Mouse (Mus musculus) lung, postnatal 10 days (tissue): ENCODE results near the gene Tmem189.

ENCODE experiments used
- DNase-seq: peaks from one replicate; pipeline ENCODE4 v3.0.0; 2021

Gene Tmem189

DNA sequence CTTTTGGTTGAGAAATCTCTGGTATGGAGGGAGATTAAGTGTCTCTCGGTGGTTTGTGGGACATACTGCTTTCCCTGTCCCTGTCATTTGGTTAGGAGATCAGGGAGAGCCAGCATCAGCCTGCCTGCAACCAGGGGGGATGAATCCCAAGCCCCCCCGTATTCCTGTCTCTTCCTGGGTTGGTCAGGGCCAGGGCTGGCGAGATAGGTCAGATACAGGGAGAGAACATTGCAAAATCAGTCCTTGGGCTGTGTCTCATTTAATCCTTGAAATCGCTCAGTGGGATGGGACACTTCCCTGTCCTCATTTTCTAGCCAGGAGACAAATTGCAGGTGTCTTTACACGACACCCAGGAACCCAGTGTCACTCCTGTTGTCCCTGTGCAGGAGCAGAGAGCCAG is 10.4 kb upstream of the Tmem189 start:
- no peak for DNase-seq

- DNase-seq, result peak; percentile 72
Measured at GRCm38 (mm10) chr2:167697902-167698301, 8.3 kb upstream of the Tmem189 start.

GRCm38 (mm10) chr2:167696143-167696542 is 6.5 kb upstream of the Tmem189 start:
- no peak for DNase-seq

- DNase-seq, result no peak
Measured at GRCm38 (mm10) chr2:167695491-167695890, 5.9 kb upstream of the Tmem189 start.

DNA sequence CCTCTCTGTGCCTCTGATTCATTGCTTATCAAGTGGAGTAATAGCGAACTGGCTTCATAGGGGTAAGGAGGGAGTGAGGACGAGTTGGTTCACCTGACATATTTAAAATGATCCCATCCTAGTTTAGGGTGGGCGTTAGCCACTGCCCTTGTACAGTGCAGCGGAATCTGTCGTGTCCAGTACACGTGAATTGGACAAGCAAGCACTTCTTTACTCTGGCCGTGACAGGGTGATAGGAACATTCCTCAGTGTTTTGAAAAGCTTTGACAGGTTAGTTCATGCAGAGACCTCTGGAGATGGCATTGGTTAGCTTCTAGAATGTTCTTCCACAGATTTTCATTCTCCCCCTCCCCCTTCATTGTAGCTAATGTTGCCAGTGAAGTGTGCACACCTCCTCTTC is 5.3 kb upstream of the Tmem189 start:
- DNase-seq, result no peak

DNA sequence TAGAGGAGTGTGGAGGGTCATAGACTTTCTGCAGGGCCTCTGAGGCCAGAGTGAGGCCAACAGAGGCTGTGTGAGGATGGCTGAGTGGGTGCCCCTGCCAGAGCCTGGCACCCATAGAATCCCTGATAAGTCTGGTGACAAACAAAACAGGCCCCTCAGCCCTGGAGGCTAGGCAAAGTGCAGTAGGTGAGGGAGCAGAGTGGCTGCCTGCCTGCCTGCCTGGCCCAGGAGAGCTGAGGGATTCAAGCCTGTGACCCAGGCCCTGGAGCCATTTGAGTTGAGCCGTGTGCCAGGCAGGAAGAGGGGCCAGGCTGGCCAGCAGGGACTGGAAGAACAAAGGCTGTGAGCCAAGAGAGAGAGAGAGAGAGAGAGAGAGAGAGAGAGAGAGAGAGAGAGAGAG is 4.6 kb upstream of the Tmem189 start:
- DNase-seq, result no peak

DNA sequence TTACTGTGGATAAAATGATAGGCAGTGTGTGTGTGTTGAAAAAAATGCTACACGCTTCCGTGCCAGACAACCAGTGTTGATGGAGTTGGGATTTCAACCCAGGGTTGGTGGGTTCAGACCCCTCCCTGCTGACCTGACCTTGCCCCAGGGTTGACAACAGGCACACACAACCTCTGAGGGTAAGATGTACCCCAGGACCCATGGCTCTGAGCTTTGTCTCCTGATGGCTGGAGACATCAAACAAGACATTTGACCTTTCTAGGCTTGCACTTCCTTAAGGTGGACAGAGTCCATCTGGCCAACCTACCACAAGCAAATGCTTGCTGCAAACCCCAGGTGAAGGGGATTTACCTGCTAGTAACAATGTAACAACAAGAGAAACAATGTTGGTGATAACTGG is 3.9 kb upstream of the Tmem189 start:
- no peak for DNase-seq

- no peak for DNase-seq
Measured at GRCm38 (mm10) chr2:167692831-167693230, 3.2 kb upstream of the Tmem189 start.

GRCm38 (mm10) chr2:167691871-167692661 is 2.4 kb upstream of the Tmem189 start:
- no peak for DNase-seq

DNA sequence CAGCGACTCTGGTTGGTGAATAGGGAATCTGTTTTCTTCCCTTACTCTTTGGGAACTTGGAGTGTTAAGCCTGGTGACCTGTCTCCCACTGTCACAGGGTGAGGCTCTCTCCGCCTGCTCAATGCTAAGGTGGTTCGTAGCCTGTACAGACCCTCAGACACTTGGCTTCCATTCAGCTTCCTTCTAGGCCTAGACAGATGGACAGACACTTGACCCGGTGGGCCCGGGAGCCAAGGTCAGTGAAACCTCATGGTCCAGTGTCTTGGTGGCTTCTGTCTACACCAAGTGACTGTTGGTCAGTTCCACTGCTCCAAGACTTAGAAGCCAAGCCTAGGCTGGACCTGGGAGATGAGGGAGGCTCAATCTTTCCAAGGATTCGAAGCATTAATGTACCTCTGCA is 1.8 kb upstream of the Tmem189 start:
- no peak for DNase-seq

DNA sequence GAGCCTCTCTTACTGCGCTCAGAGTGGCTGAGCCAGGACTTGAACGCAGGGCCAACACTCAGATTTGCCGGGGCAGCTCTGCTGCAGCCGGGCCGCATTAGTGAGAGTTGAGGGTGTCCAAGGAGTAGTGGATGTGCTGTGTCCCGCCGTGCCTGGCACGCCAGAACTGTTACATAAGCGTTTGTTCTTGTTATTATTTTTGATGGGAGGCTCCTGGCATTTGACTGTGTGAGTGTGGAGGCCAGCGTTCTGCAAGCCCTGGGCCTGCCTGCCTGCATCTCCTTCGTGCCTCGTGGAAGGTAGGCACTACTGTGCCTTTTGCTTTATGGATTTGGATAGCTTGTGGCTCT is 1.3 kb upstream of the Tmem189 start:
- DNase-seq, result peak; percentile 62

DNA sequence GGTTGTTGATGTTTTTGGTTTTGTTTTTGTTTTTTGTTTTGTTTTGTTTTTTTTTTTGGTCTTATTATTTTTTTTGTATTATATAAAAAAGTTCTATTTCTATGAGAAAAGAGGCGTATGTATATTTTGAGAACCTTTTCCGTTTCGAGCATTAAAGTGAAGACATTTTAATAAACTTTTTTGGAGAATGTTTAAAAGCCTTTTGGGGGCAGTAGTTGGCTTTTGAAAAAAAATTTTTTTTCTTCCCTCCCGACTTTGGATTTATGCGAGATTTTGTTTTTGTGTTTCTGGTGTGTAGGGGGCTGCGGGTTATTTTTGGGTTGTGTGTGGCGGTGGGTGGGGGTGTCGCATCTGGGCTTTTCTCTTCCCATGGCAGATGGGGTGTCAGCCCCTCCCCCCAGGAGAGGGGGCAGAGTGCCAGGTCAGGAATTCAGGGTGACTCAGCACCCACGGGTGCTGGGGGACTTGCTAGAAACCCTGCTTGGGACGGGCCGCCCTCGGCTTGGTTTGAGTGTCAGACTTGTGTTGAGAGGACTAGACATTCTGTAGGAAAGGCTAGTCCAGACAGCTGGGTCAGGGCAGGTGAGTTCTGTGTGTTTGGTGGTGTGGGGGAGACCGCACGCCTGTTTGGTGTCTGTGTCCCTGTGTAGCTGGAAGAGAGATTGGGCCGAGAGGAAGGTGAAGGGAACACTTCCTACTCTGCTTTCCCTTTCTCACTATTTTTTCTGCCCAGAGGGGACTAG is 768 bp upstream of the Tmem189 start:
- peak; percentile 70 for DNase-seq

DNA sequence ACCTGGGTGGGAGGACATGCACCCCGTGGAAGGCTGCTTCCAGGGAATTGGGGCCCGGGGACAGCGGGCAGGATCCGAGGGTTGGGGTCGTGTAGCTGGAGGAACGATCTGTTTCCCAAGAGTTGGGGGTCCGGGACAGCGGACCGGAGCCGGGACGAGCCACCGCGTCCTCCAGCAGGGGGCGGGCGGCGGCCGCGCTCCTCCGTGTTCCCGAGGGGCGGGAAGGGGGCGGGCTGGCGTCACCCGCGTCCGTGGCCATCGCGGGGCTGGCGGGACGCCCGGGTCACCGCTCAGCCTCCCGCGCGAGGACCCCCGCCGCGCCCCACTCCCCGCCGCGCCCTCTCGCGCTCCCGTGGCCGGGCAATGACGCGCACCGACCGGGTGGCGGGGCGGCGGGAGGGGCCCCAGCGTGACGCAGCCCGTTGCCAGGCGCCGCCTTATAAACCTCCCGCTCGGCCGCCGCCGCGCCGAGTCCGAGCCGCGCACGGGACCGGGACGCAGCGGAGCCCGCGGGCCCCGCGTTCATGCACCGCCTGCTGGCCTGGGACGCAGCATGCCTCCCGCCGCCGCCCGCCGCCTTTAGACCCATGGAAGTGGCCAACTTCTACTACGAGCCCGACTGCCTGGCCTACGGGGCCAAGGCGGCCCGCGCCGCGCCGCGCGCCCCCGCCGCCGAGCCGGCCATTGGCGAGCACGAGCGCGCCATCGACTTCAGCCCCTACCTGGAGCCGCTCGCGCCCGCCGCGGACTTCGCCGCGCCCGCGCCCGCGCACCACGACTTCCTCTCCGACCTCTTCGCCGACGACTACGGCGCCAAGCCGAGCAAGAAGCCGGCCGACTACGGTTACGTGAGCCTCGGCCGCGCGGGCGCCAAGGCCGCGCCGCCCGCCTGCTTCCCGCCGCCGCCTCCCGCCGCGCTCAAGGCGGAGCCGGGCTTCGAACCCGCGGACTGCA is 847 bp downstream of the Tmem189 start, which contains the start of gene Cebpb:
TSS of gene Cebpb (plus strand) at position 418 of the 954 bp plus-strand sequence.
- peak; percentile 88 for DNase-seq

DNA sequence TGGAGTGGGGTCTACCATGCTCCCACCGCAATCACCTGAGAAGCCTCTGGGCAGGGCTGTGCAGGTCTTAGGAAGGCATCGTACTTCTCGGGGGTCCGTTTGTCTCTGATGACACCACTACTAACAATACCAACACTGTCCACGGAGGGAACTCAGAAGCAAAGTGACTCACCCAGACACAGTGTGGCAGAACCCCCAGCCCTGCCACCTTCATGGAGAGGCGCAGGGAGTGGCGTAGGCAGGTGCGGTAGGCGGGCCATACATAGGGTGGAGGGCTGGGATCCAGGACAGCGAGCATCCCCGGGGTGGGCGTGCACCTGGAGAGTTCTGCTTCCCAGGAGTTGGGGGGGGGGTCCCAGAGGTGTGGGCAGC is 1.5 kb downstream of the Tmem189 start:
- no peak for DNase-seq

DNA sequence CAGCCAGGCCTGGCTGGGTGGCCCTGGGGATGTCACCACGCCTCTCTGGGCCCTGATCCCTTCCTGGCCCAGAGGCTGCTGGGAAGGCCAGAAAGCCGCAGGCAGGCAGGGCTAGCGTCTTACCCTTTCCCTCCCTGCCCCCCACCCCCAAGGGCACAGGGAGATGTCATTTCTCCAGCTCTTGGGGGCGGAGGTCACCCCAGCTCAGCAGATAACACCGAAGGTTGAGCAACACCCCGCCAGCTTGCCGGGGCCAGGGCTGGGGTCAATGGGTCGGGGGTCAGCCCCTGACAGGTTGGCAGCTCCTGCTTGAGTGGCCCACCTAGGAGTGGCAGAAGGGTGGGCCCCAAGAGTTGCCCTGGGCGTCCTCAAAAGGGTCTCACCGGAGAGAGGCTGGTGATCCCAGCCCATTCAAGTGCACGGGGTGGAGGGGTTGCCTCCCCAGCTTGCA is 1.9 kb downstream of the Tmem189 start:
- no peak for DNase-seq

GRCm38 (mm10) chr2:167687250-167687586 is 2.4 kb downstream of the Tmem189 start:
- DNase-seq, result no peak

- DNase-seq, result no peak
Measured at GRCm38 (mm10) chr2:167686382-167687249, 3.0 kb downstream of the Tmem189 start.

- no peak for DNase-seq
Measured at GRCm38 (mm10) chr2:167685865-167686264, 3.8 kb downstream of the Tmem189 start.

DNA sequence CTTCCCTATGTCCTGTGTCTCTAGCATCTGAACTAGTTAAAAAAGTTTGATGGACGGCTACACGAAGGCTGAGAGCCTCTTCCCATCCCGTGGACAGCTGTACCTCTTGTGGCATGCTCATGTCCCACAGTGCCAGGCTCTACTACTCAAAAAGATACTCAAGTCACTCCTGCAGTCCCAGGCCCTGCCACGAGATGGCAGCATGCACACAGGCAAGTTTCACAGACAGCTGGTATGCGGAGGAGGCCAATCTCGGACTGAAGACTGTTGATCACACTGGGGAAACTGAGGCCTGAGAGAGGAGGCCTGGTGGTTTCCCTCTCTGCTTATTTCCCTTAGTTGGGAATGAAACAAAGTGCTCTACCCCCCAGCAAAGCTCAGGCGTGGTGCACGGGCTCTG is 4.5 kb downstream of the Tmem189 start:
- peak; percentile 96 for DNase-seq

DNA sequence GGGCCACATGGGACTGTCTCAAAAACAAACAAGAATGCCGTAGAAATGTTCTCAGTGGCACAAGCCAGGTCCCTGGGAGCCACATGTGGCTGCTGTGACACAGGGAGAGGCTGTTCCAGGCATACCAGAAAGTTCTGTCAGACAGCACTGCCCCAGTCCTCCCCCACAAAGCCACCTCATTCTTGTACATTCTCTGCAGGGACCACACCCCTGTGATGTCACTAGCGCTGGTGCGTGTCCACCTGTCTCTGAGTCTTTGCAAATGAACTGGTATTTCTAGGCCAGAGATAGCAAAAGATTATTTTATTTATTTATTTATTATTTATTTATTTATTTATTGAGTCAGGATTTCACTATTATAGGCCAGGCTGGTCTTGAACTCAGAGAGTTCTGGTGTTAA is 5.9 kb downstream of the Tmem189 start:
- no peak for DNase-seq

GRCm38 (mm10) chr2:167680657-167681056 is 9.0 kb downstream of the Tmem189 start:
- peak; percentile 75 for DNase-seq

DNA sequence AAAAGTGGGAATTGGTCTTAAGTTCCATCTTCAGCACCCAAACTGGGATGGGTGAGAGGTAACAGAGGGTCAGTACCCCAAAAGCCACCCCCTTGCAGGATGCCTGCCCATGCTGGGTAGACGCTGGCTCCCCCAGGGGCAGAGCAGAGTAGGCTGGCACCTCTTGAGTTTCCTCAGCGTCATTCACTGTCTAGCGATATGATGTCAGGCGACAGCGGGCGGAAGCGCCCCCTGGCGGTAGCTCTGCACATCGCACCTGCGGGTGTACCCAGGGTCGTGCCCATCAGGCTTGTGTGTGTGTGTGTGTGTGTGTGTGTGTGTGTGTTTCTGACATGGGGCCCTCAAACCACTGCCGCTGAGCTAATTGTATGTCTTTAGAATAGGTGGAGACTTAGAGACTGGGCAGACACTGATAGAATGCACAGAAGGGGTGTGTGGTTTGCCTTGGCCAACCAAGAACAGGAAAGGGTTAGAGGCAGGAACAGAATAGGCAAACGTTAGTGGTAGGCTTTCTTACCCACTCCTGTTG is 9.7 kb downstream of the Tmem189 start:
- peak; percentile 92 for DNase-seq
